Mouse (Mus musculus) heart, adult 8-10 months (tissue): ENCODE data around the gene Dhrs13. TPM values are rescaled to one million over a fixed set of nuclear protein-coding genes. Genes with fewer than 3 reads are reported as not detected.
A peak's percentile ranks its signal among the peaks of the same experiment; 100 is the strongest.

Experiments
- DNase-seq: peaks from one replicate; pipeline ENCODE4 v3.0.0; 2022; ENCODE audit warnings: low spot score
- total RNA-seq, 4 experiments: library from RNA; stranded (reverse); gene quantifications; 2 replicates each; pipeline ENCODE4 v1.2.4; 2022

Dhrs13 gene
- total RNA-seq, result 1 to 10 TPM; 2.8 to 5.1 (median 4.2) TPM

DNA sequence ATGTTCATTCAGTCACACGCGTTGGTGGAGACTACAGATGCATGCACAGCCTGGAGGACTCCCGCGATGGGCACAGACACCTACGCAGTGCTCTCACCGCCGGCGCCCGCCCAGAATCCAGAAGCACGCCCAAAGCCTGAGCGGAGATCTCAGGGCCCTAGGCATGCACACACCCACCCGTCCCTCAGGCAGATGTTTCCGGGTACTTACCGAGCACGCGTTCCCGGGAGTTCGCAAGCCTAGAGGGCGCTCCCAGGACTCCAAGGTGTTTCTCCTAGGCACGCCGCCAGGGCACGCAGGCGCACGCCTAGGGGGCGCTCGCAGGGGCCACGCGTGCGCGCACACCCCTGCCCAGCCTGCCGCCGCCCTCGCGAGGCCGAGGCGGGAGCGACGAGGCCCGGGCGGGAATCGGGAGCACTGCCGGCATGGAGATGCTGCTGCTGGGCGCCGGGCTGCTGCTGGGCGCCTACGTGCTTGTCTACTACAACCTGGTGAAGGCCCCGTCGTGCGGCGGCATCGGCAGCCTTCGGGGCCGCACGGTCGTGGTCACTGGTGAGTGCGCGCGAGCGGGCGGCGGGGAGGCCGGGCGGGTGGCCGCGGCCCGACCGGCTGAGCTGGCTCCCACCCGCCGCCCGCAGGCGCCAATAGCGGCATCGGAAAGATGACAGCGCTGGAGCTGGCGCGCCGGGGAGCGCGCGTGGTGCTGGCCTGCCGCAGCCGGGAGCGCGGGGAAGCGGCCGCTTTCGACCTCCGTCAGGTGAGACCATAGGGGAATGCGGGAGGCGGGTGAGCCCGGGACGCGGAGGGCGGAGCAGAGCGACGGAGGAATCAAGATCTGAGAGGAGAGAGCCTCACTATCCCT, at the start of gene Dhrs13:
Gene Dhrs13 (plus strand): TSS at position 334 of the 862 bp plus-strand sequence.
- DNase-seq, result peak; percentile 92

DNA sequence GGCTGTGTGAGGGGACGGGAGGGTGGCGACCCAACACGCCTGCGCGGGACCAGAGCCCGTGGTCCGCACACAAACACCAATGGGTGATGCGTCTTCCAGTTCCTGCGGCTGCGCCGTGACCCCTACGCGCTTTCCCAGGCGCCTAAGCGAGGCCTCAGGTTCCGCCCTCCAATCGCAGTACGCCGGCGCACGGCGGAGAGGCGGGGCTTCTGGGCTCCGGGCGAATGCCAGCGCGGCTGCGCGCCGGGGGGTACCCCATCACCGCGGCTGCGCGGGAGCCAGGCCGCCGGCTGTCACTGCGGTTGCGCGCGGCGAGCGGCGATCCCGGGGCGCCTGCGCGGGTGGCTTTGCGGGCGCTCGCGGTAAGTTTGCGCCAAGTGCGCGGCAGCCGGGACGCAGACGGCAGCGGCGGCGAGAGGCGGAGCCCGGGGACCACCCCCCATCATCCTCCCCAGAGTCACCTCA, 49.6 kb upstream of the Dhrs13 start, which contains the start of gene Phf12:
Gene Phf12 (plus strand): TSS at position 314 of the 465 bp plus-strand sequence.
- peak; percentile 100 for DNase-seq

DNA sequence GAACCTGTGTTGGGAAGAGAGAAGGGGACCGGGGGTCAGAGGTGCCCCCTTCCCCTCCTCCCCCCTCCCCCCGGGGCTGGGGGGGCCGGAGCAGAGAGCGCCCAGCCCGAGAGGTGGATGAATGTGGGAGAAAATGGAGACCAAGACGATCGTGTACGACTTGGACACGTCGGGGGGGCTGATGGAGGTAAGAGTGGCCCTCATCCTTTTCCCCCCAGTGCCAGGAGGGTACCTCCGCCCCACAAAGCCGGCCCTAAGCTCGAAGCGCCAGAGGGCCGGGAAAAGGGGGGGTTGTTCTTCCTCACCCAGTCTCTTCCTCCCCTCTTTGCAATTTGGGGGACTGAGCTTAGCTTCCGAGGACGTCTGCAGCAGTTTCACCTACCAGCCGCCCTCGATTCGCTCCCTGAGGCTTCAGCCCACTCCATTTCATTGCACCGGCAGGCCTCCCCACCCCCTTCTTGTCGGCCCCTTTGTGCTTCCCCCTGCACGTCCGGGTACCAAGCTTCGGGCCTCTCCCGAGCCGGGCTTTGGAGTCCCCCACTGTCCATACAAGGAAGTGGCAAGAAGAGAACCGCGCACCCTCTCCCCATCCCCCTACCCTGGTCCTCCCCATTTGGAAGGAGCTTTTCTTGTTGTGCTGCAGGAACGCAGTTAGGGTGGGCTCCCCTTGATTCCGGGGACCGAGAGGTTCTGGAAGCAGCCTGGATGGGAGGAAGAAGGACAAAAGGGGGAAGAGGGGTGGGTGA, 48.7 kb upstream of the Dhrs13 start:
- no peak for DNase-seq

DNA sequence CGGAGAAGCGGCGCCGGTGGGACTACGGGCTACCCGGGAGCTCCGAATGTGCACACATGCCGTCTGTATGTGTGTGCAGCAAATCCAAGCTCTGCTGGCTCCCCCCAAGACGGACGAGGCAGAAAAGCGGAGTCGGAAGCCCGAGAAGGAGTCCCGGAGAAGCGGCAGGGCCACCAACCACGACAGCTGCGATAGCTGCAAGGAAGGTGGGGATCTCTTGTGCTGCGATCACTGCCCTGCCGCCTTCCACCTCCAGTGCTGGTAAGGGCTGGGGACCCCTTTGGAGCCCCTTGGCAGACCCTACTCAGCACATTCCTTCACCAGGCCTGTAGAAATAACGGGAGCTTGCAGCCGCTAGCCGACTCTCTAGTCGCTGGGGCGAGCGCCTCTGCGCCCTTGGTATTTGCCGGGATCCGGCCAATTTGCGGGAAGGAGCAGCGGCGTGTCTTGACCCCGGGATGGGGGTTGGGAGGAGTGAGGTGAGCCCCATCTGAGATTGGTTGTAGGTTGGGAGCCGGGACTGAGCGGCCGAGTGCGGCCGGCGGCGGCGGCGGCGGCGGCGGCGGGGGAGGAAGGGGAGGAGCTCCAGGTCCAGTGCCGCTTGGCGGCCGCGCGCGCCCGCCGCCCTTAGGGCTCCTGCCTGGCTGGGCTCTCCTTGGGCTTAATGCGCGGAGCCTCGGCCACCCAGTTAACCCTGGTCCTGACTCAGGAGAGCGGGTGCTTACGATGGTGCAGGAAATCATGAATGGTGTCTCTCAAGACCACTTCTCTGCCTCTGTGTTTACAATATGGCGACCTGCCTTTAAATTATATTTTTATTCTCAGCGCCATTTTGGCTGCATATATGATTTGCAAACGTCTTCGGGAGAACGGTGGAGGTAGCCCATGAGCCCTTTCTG, 47.9 kb upstream of the Dhrs13 start:
- DNase-seq, result peak; percentile 53

DNA sequence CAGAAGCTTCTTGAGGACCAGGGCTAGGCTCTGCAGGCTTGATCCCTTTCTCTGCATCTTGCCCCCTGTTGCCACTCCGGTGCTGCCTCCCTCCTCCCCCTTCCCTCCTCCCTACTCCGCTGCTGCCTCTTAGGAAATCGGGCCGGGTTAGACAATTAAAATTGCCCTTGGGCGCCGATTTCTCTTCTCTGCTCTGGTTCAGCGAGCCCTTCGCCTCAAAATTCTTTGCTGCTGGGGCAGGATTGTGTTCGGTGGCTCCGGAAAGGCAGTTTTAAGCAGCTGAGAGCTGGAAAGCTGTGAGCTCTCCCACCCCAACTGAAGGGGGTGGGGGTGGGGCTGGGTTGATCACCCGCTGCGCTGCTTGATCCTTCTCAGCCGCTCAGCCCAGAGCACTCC, 47.2 kb upstream of the Dhrs13 start:
- DNase-seq, result peak; percentile 35

DNA sequence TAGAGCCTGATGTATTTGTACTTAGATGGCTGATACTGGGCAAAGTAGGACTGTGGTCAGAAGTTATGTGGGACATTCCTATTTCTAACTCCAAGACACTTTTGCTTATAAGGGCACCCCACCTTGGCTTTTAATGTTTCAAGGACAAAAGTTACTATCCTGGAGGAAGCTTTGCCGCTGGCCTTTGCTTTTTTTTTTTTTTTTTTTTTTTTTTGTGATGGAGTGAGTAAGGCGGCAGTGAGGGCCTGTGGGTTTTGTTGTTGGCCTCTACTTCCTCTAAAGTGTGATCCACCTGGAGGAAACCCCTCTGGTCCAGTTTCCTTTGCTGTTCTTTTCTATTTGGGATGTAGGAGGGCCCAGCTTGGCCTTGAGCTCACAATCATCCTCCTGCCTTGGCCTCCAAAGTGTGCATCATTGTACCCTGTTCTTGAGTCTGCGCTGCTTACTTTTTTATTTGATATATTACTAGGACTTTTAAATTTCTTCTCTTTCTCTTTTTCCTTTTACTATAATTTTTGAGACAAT, 46.5 kb upstream of the Dhrs13 start:
- DNase-seq, result no peak

DNA sequence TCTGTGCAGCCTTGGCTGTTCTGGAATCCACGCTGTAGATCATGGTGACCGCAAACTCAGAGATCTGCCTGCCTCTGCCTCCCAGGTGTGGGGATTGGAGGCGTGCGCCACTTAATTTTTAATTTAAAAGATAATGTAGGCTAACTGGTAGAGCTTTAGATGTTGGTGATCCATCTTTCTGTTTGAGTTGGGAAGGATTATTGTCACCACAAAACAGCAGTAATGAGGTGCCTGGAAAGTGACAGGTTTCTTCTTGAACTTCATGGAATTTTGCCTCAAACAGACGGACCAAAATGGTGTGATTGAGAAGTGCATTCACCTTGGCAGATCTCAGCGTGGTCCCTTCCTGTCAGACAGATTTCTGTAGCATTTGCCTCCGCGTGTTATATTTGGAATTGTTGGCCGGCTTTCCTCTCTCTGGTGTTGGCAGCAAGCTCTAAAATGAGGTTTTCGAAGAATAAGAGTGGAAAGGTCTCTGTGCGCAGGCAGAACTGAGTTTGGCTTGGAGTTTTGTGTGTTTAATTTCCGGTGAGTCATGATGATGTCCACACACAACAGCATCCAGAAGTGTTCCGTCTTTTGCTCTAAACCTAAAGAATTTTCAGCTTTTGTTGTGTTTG, 42.9 kb upstream of the Dhrs13 start:
- DNase-seq, result peak; percentile 38

DNA sequence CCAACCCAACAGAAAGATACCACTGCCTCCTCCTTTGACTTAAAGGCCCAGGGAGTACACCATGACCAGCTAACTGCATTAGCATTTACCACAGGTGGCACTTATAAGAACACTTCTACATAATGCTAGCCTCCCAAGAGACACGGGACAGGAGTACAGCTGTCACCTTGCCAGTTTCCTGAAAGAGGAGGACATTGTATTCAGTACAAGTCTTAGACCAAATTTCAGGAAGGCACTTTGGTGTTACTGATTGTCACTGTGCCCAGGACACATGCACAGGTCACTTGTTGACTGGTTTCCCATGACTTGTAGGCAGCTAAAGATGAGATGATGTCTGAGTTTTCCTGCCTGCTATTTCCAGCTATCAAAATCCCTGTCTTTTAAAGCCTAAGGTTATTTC, 36.5 kb upstream of the Dhrs13 start:
- peak; percentile 49 for DNase-seq

DNA sequence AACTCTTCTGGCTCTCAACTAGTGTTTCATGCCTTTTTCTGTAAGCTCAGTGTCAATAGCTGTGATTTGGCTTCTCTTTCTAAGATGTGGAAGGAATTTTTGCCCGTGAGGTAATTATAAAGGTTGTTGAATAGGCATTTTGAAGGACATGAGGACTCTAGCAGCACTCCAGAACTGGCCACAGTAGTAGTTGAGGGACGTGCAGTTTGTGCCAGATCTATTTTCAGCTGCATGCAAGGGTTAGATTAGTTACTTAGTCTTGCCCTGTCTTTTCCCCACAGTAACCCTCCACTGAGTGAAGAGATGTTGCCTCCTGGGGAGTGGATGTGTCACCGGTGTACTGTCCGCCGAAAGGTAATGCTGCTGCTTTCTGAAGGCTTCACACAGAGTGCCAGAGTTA, 25.6 kb upstream of the Dhrs13 start:
- DNase-seq, result peak; percentile 42

DNA sequence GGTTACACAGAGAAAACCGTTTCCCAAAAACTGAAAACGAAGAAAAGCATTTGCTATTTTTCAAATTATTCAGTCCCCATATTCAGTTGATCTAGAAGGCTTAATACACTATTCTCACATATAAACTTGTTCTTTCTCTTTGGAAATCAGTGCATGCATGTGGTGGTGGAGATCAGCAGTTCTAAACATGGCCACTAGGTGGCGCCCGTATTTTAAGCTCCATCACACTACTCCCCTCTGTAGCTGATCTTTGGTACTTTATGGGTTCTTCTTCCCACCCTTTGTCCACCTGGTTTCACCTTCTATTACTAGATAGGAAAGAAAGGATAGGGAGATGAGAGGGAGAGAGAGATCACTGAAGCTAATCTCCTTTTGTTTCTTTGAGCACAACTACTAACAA, 12.4 kb upstream of the Dhrs13 start:
- peak; percentile 72 for DNase-seq

DNA sequence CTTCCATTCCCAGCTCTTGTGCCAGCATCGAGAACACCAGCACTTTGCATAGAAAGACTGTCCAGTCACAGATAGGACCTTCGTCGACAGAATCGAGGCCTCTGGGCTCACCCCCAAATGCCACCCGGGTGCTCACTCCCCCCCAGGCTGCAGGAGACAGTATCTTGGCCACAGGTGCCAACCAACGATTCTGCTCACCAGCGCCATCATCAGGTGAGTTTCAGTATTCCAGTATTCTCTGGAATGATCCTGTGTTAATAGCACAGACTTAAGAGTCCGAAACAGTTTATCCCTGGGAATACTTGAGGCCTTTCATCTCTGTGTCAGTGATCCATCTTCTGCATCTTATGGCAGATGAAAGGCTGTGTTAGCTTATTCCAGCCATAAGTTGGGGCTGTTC, 8.5 kb upstream of the Dhrs13 start:
- no peak for DNase-seq

DNA sequence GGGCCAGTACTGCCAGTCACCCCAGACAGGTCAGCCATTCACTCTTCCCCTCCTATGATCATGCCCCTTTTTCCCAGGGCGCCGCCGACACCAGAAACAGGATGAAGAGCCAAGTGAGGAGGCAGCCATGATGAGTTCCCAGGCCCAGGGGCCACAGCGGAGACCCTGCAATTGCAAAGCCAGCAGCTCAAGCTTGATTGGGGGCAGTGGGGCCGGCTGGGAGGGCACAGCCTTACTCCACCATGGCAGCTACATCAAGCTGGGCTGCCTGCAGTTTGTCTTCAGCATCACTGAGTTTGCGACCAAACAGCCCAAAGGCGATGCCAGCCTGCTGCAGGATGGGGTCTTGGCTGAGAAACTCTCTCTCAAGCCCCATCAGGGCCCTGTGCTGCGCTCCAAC, 2.8 kb upstream of the Dhrs13 start:
- DNase-seq, result no peak

DNA sequence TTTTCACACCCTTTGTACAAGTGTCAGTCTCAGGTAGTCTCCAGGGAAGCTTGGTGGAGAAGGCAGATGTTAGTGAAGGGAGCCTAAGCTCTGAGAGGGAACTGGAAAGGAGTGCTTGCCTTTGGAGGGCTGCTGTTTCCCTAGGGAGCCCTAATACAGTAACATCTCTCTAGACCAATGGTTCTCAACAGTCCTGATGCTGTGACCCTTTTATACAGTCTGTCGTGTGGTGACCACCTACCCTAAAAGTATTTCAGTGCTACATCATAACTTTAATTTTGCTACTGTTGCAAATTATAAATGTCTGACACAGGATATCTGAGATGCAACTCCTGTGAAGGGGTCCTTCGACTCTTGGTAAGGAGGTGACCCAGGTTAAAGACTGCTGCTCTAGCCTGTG, 1.5 kb upstream of the Dhrs13 start:
- no peak for DNase-seq

DNA sequence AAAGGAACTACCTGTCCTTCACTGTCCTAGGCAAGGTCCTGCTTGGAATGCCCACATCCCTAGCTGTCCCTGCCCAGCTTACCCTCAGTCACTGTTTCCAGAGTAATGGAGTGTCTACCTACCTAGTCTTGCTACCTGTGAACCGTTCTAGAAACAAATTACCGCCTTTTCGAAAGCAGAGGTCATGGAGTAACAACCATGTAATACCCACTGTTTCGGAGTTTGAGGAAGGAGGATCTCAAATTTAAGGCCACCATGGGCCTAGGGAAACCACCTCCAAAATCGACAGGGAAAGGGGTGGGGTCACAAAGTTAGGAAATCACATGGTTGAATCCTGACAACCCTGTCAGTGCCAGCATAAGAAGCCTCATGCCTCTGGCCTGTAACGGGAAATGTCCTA, 691 bp upstream of the Dhrs13 start:
- DNase-seq, result no peak

DNA sequence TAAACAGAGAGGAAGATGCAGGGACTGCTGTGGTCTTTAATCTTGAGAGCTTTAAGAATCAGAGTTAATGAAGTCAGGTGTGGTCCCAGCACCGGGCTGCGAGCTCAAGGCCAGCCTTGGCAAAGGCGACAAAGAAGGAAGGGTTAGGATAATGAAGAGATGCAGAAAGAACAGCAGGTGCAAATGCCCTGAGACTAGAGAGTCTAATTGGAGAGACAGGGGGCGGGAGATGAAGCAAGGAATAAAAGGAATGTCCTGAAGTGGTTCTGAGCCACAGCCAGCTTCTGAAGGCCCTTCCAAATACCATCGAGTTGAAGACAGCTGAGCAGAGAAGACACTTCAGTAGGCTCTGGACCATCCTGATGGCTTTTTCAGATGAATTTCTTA, 722 bp downstream of the Dhrs13 start:
- no peak for DNase-seq

DNA sequence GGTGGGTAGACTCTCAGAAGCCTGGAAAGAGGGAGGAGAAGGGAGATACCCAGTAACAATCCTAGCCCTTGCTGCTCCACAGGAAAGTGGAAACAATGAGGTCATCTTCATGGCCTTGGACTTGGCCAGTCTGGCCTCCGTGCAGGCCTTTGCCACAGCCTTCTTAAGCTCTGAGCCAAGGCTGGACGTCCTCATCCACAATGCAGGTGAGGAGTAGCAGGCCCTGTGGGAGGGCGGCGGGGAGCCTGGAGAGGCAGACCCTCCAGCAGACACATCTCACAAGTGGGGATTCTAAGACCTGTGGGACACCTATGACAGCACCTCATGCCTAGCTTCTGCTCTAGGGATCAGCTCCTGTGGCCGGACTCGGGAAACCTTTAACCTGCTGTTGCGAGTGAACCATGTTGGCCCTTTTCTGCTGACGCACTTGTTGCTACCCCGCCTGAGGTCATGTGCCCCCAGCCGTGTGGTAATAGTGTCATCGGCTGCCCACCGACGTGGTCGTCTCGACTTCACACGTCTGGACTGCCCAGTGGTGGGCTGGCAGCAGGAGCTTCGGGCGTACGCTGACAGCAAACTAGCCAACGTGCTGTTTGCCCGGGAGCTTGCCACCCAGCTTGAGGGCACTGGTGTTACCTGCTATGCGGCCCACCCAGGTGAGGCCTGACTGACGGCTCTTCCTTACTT, 2.0 kb downstream of the Dhrs13 start:
- DNase-seq, result no peak

DNA sequence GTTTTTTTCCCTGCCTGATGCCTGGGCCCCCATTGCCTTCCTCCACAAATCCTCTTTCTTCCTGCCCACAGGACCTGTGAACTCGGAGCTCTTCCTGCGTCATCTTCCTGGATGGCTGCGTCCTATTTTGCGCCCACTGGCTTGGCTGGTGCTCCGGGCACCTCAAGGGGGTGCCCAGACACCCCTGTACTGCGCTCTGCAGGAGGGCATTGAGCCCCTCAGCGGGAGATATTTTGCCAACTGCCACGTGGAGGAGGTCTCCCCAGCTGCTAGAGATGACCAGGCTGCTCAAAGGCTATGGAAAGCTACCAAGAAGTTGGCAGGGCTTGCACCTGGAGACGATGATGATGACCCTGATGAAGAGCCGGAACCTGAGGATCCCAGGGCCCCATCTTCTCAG, 4.7 kb downstream of the Dhrs13 start:
- DNase-seq, result no peak

DNA sequence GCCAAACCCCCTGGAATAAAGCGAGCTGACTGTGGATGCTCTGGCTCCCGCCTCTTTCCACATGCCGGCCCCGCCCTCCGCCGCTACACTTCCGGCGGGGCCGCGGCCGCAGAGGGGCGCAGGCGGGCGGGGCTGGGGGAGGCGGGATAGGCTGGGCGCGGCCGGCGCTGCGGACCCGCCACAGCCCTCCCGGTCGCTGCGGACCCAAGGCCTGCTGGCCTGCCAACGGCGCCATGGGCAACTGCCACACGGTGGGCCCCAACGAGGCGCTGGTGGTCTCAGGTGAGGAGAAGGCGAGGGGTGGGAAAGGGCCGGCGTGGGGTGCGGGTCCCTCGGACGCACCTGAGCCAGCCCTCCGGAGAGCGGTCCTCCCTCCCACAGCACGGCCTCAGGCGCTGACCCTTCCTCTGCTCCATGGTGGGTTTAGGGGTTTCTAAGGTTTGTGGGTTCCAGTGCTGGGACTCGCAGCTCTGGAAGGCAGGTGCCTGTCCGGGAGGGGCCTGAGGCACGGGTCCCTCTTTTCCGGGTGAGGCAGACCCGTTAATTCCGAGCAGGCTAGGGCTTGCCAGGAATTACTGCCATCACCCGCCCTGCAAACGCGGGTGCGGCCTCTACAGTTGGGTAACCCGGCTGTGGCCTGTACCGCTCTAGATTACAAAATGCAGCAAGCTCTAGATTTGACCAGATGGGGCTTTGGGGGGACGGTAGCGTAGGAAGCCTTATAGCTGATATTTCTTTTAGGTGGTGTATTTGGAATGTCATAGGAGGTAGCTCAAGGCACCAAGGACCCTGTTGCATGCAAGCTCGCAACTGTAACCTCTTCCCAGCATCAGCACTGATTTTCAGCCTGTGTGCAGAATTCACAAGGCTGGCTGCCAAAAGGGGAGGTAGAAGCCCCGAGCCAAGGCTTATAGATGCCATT, 6.0 kb downstream of the Dhrs13 start, which contains the start of gene Flot2:
Gene Flot2 (plus strand): TSS at position 101 of the 922 bp plus-strand sequence.
- DNase-seq, result peak; percentile 42

DNA sequence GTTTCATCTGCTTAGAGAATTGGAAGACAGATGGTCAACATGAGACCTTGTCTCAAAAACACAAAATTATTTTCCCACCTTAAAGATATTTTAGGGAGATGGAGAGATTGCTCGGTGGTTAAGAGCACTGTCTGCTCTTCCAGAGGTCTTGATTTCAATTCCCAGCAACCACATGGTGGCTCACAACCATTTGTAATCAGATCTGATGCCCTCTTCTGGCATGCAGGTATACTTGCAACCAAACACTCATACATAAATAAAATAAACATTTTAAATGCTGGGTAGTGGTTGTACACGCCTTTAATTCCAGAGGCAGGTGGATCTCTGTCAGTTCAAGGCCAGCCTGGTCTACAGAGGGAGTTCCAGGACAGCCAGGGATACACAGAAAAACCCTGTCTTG, 8.8 kb downstream of the Dhrs13 start:
- DNase-seq, result no peak
